Mouse (Mus musculus) kidney, postnatal 0 days (tissue): ENCODE measurements around the gene Ssbp1. TPM values are rescaled to one million over a fixed set of nuclear protein-coding genes. Genes with fewer than 3 reads are reported as not detected.
A peak's percentile ranks its signal among the peaks of the same experiment; 100 is the strongest.

ENCODE experiments used
- ATAC-seq: fragments of 200-750 bp; cut with Nextera tagmentation; replicated peaks from 2 replicates; pipeline ENCODE4 v1.8.0; 2017; ENCODE audit warnings: low read depth, moderate number of reproducible peaks, moderate TSS enrichment, moderate library complexity; ENCODE audit not compliant: low FRiP score
- DNase-seq: peaks from one replicate; pipeline ENCODE4 v3.0.0-alpha.2; 2016; ENCODE audit warnings: low spot score
- H3K27ac ChIP-seq: fragments of 300-500 bp; sonication (generic); 2 replicates; pipeline ENCODE4 v1.5.1; 2014; ENCODE audit warnings: mild to moderate bottlenecking
- H3K27me3 ChIP-seq: fragments of 300-500 bp; sonication (generic); 2 replicates; pipeline ENCODE4 v1.6.1; 2014; ENCODE audit warnings: low read length, mixed read lengths; ENCODE audit not compliant: insufficient read depth
- H3K36me3 ChIP-seq: fragments of 300-500 bp; sonication (generic); 2 replicates; pipeline ENCODE4 v1.6.1; 2014; ENCODE audit warnings: low read length, mixed read lengths; ENCODE audit not compliant: insufficient read depth
- H3K4me1 ChIP-seq: fragments of 300-500 bp; sonication (generic); replicated peaks from 2 replicates; pipeline ENCODE4 v1.6.1; 2014; ENCODE audit warnings: antibody characterized with exemption, low read length, mixed read lengths; ENCODE audit not compliant: insufficient read depth
- H3K4me2 ChIP-seq: fragments of 300-500 bp; sonication (generic); 2 replicates; pipeline ENCODE4 v1.6.1; 2014; ENCODE audit warnings: mild to moderate bottlenecking, low read length, moderate library complexity, mixed read lengths
- H3K4me3 ChIP-seq: fragments of 300-500 bp; sonication (generic); replicated peaks from 2 replicates; pipeline ENCODE4 v1.5.1; 2014; ENCODE audit warnings: low read depth, low read length
- H3K9ac ChIP-seq: fragments of 300-500 bp; sonication (generic); 2 replicates; pipeline ENCODE4 v1.6.1; 2014; ENCODE audit warnings: low read depth, low read length
- H3K9me3 ChIP-seq: fragments of 300-500 bp; sonication (generic); replicated peaks from 2 replicates; pipeline ENCODE4 v1.6.1; 2016; ENCODE audit warnings: low read length, inconsistent platforms, mixed read lengths
- CTCF ChIP-seq: IDR thresholded peaks from 2 replicates; pipeline ENCODE4 v1.5.1; 2016; ENCODE audit warnings: antibody characterized with exemption, low read depth, mild to moderate bottlenecking, moderate library complexity
- WGBS: fragments of 180-500 bp; shearing (Covaris S2); extraction: QIAGEN DNeasy Blood & Tissue Kit; methylation state at CpG from one replicate; pipeline ENCODE4 v1.1.7; 2014; 5-methylcytosine and 5-hydroxymethylcytosine counted together
- polyA plus RNA-seq: library from polyadenylated mRNA; unstranded; fragments of >200 nt; fragmentation: Nextera tagmentation; extraction: Ambion mirVana; gene quantifications from 2 replicates; pipeline ENCODE4 v1.2.1, GENCODE M21; 2015

Ssbp1 gene
- polyA plus RNA-seq, 1 experiment from 2014 or later = 196 TPM

GRCm38 (mm10) chr6:40435151-40436046, 35.8 kb upstream of the Ssbp1 start:
- Histone ChIP-seq H3K4me3 (peak overlapping the region; percentile 90), H3K9me3 (no peaks in the 10 kb centered on the region), H3K4me2 (peak overlapping the region; percentile 93), H3K27ac (peak overlapping the region; percentile 72), H3K9ac (peak overlapping the region; percentile 81), H3K36me3 (no peaks in the 10 kb centered on the region), H3K4me1 (0 out of 2 replicates have a peak, but pooled peaks cover 5% of the 10 kb centered on the region), H3K27me3 (no peaks in the 10 kb centered on the region)
- DNase-seq (peak; percentile 71), ATAC-seq (peak; percentile 65)
- under 1% methylated on average over 67 of the region's 72 CpGs for WGBS
- TF ChIP-seq CTCF = peak; percentile 22; the same call in 1 of the 2 replicates

- no peaks in the 10 kb centered on the region for H3K9me3 ChIP-seq
- H3K36me3 ChIP-seq = no peaks in the 10 kb centered on the region
- H3K27ac ChIP-seq = peak within 1 kb of the TSS; percentile 72
- peak within 1 kb of the TSS; percentile 90 for H3K4me3 ChIP-seq
- no peak for TF ChIP-seq CTCF
- H3K27me3 ChIP-seq = no peaks in the 10 kb centered on the region
- peak; percentile 94 for ATAC-seq
- 0 out of 2 replicates have a peak, but pooled peaks cover 5% of the 10 kb centered on the region for H3K4me1 ChIP-seq
- under 1% methylated on average over 38 of the region's 38 CpGs for WGBS
- peak within 1 kb of the TSS; percentile 93 for H3K4me2 ChIP-seq
- peak; percentile 76 for DNase-seq
- H3K9ac ChIP-seq = peak within 1 kb of the TSS; percentile 81
Observed at GRCm38 (mm10) chr6:40436047-40436483, 35.1 kb upstream of the Ssbp1 start, which contains the start of gene E330009J07Rik. E330009J07Rik (minus strand) TSS chr6:40436135.

- ATAC-seq (no peak), DNase-seq (no peak)
- 0 out of 2 replicates have a peak, but pooled peaks cover 5% of the 10 kb centered on the region for H3K4me1 ChIP-seq
- TF ChIP-seq CTCF = no peak
- H3K27ac ChIP-seq = no peak within 1 kb of the TSS
- H3K4me3 ChIP-seq = no peak within 1 kb of the TSS
- no peaks in the 10 kb centered on the region for H3K27me3 ChIP-seq
- no peak within 1 kb of the TSS for H3K9ac ChIP-seq
- 57% methylated on average over 5 of the region's 5 CpGs for WGBS
- no peaks in the 10 kb centered on the region for H3K36me3 ChIP-seq
- no peaks in the 10 kb centered on the region for H3K9me3 ChIP-seq
- no peak within 1 kb of the TSS; the same call in 1 of the 2 replicates for H3K4me2 ChIP-seq
Observed at GRCm38 (mm10) chr6:40438936-40439335, 32.2 kb upstream of the Ssbp1 start, which contains the start of gene Wee2. Wee2 (plus strand) TSS chr6:40439088.

- H3K36me3 ChIP-seq = no peaks in the 10 kb centered on the region
- TF ChIP-seq CTCF = no peak
- ATAC-seq (no peak), DNase-seq (no peak)
- no peak overlapping the region; the same call in 1 of the 2 replicates for H3K4me2 ChIP-seq
- H3K4me1 ChIP-seq = 0 out of 2 replicates have a peak, but pooled peaks cover 2% of the 10 kb centered on the region
- no peak overlapping the region for H3K9ac ChIP-seq
- no peaks in the 10 kb centered on the region for H3K27me3 ChIP-seq
- no peak overlapping the region for H3K27ac ChIP-seq
- no peaks in the 10 kb centered on the region for H3K9me3 ChIP-seq
- no peak overlapping the region for H3K4me3 ChIP-seq
- 18% methylated on average over 12 of the region's 12 CpGs for WGBS
Observed at GRCm38 (mm10) chr6:40439731-40440130, 31.4 kb upstream of the Ssbp1 start.

- WGBS = 75% methylated on average over 3 of the region's 3 CpGs
- no peak for ATAC-seq
- Histone ChIP-seq H3K9ac (no peak overlapping the region), H3K27ac (no peak overlapping the region), H3K9me3 (no peaks in the 10 kb centered on the region), H3K36me3 (no peaks in the 10 kb centered on the region), H3K4me1 (no peaks in the 10 kb centered on the region), H3K4me3 (no peak overlapping the region), H3K4me2 (no peak overlapping the region), H3K27me3 (no peaks in the 10 kb centered on the region)
- no peak for TF ChIP-seq CTCF
- no peak for DNase-seq
Observed at GRCm38 (mm10) chr6:40441276-40441675, 29.9 kb upstream of the Ssbp1 start.

- H3K9me3 ChIP-seq = no peaks in the 10 kb centered on the region
- no peak; the same call in 1 of the 2 replicates for TF ChIP-seq CTCF
- no peak overlapping the region for H3K27ac ChIP-seq
- H3K36me3 ChIP-seq = no peaks in the 10 kb centered on the region
- H3K4me3 ChIP-seq = no peak overlapping the region
- no peaks in the 10 kb centered on the region for H3K27me3 ChIP-seq
- no peak overlapping the region for H3K4me2 ChIP-seq
- ATAC-seq (no peak), DNase-seq (no peak)
- H3K4me1 ChIP-seq = no peaks in the 10 kb centered on the region
- 32% methylated on average over 3 of the region's 3 CpGs for WGBS
- H3K9ac ChIP-seq = no peak overlapping the region
Observed at GRCm38 (mm10) chr6:40441755-40442154, 29.4 kb upstream of the Ssbp1 start.
